Mouse (Mus musculus) liver, embryonic 14.5 days (tissue): ENCODE data around the gene Slit2.

Experiments used
- CTCF ChIP-seq: IDR thresholded peaks from 2 replicates; pipeline ENCODE4 v1.5.1; 2016; ENCODE audit warnings: antibody characterized with exemption, low read depth, control low read depth
- EP300 ChIP-seq: IDR thresholded peaks from 2 replicates; pipeline ENCODE4 v1.6.1; 2016; ENCODE audit warnings: antibody characterized with exemption, low read depth

- TF ChIP-seq CTCF (no peak), EP300 (no peak)
These were observed 95.8 kb downstream of the Slit2 start for GRCm38 (mm10) chr5:48078730-48079129.
